Mouse (Mus musculus): ENCODE results near the gene Banp. TPM values are rescaled to one million over a fixed set of nuclear protein-coding genes. Genes with fewer than 3 reads are reported as not detected.
A peak's percentile ranks its signal among the peaks of the same experiment; 100 is the strongest.

The Banp gene
- polyA plus RNA-seq, 1 experiment from 2014 or later: 37.8 TPM

DNA sequence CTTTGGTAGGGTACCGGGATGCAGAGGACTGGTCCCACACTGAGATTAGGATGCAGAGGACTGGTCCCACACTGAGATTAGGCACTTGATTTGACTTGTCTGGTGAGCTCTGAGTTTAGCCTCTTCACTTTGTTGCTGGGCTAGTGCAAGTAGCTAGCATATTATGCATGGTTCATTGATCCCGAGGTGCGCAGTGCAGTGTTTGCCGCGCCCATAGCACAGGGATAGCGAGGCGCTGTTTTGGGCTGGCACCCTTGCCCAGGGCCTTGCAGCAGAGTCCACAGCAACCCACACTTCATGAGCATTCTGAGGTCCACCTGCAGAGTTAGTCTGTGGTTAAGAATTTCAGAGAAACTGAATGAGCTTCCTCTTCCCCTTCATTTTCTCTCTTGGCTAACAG lies 3.2 kb downstream of the Banp start:
- peak overlapping the region; percentile 97 for H3K4me2 ChIP-seq (replicated peaks)
- WGBS: 87% methylated on average over 7 of the region's 7 CpGs
- peak overlapping the region; percentile 26; the same call in 1 of the 2 replicates for H3K9ac ChIP-seq
- H3K36me3 ChIP-seq (replicated peaks; ENCODE audit: control insufficient read depth, insufficient read depth): peaks cover 14% of the 10 kb centered on the region
- no peak for ATAC-seq (ENCODE audit: low FRiP score)
- no peaks in the 10 kb centered on the region for H3K27me3 ChIP-seq (ENCODE audit: control insufficient read depth, insufficient read depth, low read length)
- no peaks in the 10 kb centered on the region for H3K9me3 ChIP-seq (ENCODE audit: control insufficient read depth, low read length)
- H3K4me1 ChIP-seq (replicated peaks; ENCODE audit: control insufficient read depth, insufficient read depth, low read length): peaks cover 24% of the 10 kb centered on the region
- no peak overlapping the region for H3K27ac ChIP-seq
- no peak for DNase-seq (ENCODE audit: low spot score)
- no peak overlapping the region for H3K4me3 ChIP-seq (replicated peaks; ENCODE audit: low read length)

DNA sequence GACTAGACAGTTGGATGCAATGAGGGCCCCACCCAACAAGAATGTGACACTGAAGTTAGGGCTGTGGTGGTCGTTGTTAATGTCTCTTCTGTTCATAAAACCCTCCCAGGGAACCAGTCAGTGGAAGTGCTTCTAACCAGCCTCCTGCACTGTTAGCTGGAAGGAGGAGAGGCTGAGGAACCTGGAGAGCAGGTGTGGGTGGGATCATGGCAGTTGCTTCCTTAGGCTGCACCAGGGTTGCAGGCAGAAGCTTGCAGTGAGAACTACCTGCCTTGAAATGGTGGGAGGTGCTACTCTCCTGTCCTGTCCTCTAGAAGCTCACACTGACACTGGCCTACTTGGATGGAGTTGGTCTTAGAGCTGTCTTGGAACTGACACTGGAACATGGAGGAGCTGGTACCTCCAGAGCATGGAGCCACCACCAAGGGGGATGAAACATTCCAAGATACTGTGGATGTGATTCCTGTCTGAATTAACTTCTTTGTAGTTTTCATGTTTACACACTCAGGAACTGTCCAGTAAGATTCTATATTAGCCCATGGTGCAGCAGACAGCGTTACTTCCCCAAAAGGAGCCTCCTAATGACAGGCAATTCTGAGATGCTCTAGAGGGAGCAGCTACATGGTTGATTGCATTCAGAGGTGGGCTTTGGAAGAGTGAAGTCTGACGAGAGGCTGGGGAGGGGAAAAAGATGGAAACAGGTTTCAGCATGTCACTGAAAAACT lies 4.4 kb downstream of the Banp start:
- Histone ChIP-seq H3K4me1 (replicated peaks; ENCODE audit: control insufficient read depth, insufficient read depth, low read length) (peaks cover 15% of the 10 kb centered on the region), H3K4me3 (replicated peaks; ENCODE audit: low read length) (no peak overlapping the region), H3K9ac (no peak overlapping the region), H3K27me3 (ENCODE audit: control insufficient read depth, insufficient read depth, low read length) (no peaks in the 10 kb centered on the region), H3K36me3 (replicated peaks; ENCODE audit: control insufficient read depth, insufficient read depth) (peaks cover 14% of the 10 kb centered on the region), H3K27ac (no peak overlapping the region), H3K9me3 (ENCODE audit: control insufficient read depth, low read length) (no peaks in the 10 kb centered on the region), H3K4me2 (replicated peaks) (no peak overlapping the region)
- 67% methylated on average over 3 of the region's 3 CpGs for WGBS
- ATAC-seq (ENCODE audit: low FRiP score): no peak
- DNase-seq (ENCODE audit: low spot score): no peak

DNA sequence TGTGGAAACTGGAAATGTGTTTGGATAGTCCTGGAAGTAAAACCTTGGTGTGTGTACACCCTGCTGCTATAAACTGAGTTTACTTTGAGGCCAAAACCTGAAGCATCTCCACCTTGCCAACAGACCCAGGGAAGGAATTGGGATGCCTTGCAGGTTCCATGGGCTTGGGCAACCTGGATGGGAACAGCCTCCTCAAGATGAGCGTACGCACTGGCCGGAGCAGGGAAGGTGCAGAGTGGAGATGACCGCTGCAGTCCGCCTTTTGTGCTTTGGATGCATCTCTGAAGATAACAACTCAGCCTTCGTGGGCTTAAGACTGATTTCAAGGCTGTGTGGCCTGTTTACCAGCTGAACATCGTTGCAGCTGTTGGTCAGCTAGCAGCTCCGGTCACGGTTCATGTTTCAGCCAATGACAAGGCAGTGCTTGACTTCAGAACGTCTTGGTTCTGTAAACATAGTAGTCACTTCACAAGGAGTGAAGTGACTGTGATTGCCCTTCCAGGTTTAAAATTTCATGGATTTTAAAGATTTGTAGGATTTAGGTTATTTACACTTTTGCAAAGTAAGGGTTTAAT lies 5.5 kb downstream of the Banp start:
- DNase-seq (ENCODE audit: low spot score) (no peak), ATAC-seq (ENCODE audit: low FRiP score) (no peak)
- 85% methylated on average over 10 of the region's 10 CpGs for WGBS
- no peaks in the 10 kb centered on the region for H3K27me3 ChIP-seq (ENCODE audit: control insufficient read depth, insufficient read depth, low read length)
- H3K4me2 ChIP-seq (replicated peaks): no peak overlapping the region
- no peaks in the 10 kb centered on the region for H3K9me3 ChIP-seq (ENCODE audit: control insufficient read depth, low read length)
- H3K36me3 ChIP-seq (replicated peaks; ENCODE audit: control insufficient read depth, insufficient read depth): peaks cover 14% of the 10 kb centered on the region
- no peak overlapping the region for H3K9ac ChIP-seq
- peaks cover 15% of the 10 kb centered on the region for H3K4me1 ChIP-seq (replicated peaks; ENCODE audit: control insufficient read depth, insufficient read depth, low read length)
- H3K27ac ChIP-seq: no peak overlapping the region
- H3K4me3 ChIP-seq (replicated peaks; ENCODE audit: low read length): no peak overlapping the region

DNA sequence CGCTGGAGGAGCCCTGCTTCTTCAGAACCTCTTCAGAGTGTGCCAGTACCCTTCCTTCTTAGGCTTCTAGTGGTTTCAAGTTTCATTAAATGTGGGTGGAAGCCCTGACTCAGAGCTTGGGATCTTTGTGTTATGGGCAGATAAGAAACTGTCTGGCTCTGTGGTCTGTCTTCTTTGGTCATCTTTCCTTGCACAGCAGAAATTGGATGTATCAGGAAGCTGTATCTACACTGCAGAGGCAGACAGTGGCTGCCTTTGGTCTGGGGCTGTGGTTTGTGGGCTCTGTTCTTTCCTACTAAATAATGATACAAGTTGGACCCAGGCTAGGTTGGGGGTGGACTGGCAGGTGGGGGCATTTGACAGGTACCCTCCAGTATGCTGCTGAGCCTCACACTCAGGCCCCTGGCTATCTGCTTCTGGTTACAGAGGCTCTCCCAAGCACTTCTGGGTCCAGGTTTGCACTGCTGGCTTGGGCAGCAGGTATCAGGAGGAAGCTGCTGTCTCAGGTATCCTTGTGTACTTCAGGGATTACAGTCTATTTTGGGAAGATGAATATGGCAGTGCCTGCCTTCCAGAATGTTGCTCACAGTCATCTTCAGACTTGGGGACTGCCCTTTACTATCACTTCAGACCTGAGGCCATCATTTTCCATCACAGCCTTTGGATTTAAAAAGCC lies 6.4 kb downstream of the Banp start:
- Histone ChIP-seq H3K27me3 (ENCODE audit: control insufficient read depth, insufficient read depth, low read length) (no peaks in the 10 kb centered on the region), H3K4me3 (replicated peaks; ENCODE audit: low read length) (no peak overlapping the region), H3K9me3 (ENCODE audit: control insufficient read depth, low read length) (no peaks in the 10 kb centered on the region), H3K9ac (no peak overlapping the region), H3K4me1 (replicated peaks; ENCODE audit: control insufficient read depth, insufficient read depth, low read length) (peaks cover 15% of the 10 kb centered on the region), H3K27ac (no peak overlapping the region), H3K36me3 (replicated peaks; ENCODE audit: control insufficient read depth, insufficient read depth) (peaks cover 14% of the 10 kb centered on the region), H3K4me2 (replicated peaks) (no peak overlapping the region)
- DNase-seq (ENCODE audit: low spot score): no peak
- WGBS: 88% methylated on average over 1 of the region's 1 CpGs
- ATAC-seq (ENCODE audit: low FRiP score): no peak

DNA sequence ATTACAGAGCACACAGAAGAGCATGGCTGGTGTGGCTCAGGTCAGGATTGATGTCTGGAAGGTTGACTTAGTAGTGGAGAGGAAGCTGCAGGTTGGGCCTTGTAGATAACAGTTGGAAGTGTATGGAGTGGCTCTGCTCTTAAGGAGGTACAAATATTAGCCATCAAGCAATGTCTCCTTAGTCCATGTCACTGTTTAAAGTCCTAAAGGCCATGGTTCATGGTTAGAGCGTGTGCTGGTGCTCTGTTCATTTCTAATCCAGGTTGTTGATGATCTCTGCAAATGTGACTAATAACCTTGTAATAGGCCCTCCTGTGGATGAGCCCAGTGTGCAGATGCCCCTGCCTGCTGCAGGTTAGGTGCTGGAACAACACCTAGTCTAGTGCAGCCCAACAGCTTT lies 8.8 kb downstream of the Banp start:
- Histone ChIP-seq H3K4me3 (replicated peaks; ENCODE audit: low read length) (no peak overlapping the region), H3K4me1 (replicated peaks; ENCODE audit: control insufficient read depth, insufficient read depth, low read length) (no peaks in the 10 kb centered on the region), H3K4me2 (replicated peaks) (no peak overlapping the region), H3K27me3 (ENCODE audit: control insufficient read depth, insufficient read depth, low read length) (no peaks in the 10 kb centered on the region), H3K36me3 (replicated peaks; ENCODE audit: control insufficient read depth, insufficient read depth) (peaks cover 14% of the 10 kb centered on the region), H3K9ac (no peak overlapping the region), H3K27ac (no peak overlapping the region), H3K9me3 (ENCODE audit: control insufficient read depth, low read length) (no peaks in the 10 kb centered on the region)
- WGBS: 85% methylated on average over 1 of the region's 1 CpGs
- no peak for ATAC-seq (ENCODE audit: low FRiP score)
- DNase-seq (ENCODE audit: low spot score): no peak

DNA sequence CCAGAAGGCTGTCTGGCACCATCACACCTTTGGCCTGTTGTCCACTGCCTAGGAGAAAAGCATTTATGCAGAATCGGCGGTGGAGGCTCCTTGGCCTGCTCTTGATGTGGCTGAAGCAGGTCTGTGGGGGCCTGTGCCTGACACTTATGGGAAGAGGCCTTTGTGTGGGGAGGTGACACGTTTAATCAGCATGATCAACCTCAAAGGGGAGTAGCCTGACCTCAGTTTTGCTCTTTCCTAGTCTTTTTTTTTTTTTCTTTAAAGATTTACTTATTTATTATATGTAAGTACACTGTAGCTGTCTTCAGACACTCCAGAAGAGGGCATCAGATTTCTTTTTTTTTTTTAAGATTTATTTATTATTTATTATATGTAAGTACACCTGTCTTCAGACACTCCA lies 13.3 kb downstream of the Banp start:
- Histone ChIP-seq H3K27me3 (ENCODE audit: control insufficient read depth, insufficient read depth, low read length) (no peaks in the 10 kb centered on the region), H3K9me3 (ENCODE audit: control insufficient read depth, low read length) (no peaks in the 10 kb centered on the region), H3K4me3 (replicated peaks; ENCODE audit: low read length) (no peak overlapping the region), H3K4me2 (replicated peaks) (no peak overlapping the region), H3K27ac (no peak overlapping the region), H3K4me1 (replicated peaks; ENCODE audit: control insufficient read depth, insufficient read depth, low read length) (peaks cover 23% of the 10 kb centered on the region), H3K9ac (no peak overlapping the region), H3K36me3 (replicated peaks; ENCODE audit: control insufficient read depth, insufficient read depth) (no peaks in the 10 kb centered on the region)
- DNase-seq (ENCODE audit: low spot score): no peak
- WGBS: 83% methylated on average over 3 of the region's 3 CpGs
- ATAC-seq (ENCODE audit: low FRiP score): no peak

DNA sequence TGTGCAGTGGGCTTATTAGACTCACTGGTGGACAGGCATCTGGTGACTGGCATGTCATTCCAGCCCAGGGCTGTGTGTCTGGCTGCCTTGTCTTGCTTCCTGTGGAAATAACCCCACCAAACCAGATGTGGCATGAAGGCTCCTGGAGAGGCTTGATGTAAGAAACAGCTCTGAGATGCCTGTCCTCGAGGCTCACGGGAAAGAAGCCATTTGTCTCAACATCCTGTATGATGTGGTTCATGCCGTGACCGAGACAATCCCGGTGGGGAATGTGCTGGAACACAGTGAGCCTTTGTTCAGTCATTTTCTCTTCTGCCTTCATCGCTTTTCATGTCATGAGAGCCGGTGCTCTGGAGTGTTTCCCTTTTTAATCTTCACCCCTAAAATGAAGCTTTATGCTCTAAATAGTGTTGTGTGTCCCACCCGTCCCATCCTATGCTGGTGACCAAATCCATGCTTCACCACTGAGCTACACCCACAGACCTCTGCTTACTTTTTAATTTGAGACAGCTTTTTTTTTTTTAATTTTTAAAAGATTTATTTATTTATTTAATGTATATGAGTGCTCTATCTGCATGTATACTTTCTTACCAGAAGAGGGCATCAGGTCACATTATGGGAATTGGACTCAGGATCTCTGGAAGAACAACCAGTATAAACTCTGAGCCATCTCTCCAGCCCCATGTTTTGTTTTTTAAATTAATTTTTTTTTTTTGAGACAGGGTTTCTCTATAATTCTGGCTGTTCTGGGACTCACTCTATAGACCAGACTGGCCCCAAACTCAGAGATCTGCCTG lies 15.4 kb downstream of the Banp start:
- Histone ChIP-seq H3K9me3 (ENCODE audit: control insufficient read depth, low read length) (no peaks in the 10 kb centered on the region), H3K27ac (no peak overlapping the region), H3K36me3 (replicated peaks; ENCODE audit: control insufficient read depth, insufficient read depth) (no peaks in the 10 kb centered on the region), H3K4me3 (replicated peaks; ENCODE audit: low read length) (no peak overlapping the region), H3K4me2 (replicated peaks) (no peak overlapping the region), H3K27me3 (ENCODE audit: control insufficient read depth, insufficient read depth, low read length) (no peaks in the 10 kb centered on the region), H3K4me1 (replicated peaks; ENCODE audit: control insufficient read depth, insufficient read depth, low read length) (peaks cover 31% of the 10 kb centered on the region), H3K9ac (no peak overlapping the region)
- DNase-seq (ENCODE audit: low spot score) (no peak), ATAC-seq (ENCODE audit: low FRiP score) (no peak)
- WGBS: 59% methylated on average over 8 of the region's 8 CpGs

DNA sequence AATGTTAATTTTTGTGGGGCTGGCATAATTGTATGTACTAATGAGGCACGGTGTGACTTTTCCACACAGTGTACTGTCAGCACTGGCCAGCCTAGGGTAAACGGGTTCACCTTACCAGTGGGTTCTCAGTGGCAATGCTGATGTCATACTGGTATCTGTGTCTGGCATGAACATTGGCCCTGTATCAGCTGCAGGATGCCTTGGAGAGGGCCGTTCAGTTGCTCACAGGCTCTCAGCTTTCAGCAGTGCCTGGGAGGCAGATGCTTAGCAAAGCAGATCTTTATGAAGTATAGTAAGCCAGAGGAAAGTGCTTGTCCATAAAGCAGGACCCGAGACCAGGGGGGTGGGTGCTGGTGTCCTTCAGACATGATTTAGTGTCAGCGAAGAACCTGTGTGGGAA lies 16.6 kb downstream of the Banp start:
- Histone ChIP-seq H3K4me2 (replicated peaks) (no peak overlapping the region), H3K27ac (no peak overlapping the region), H3K27me3 (ENCODE audit: control insufficient read depth, insufficient read depth, low read length) (no peaks in the 10 kb centered on the region), H3K36me3 (replicated peaks; ENCODE audit: control insufficient read depth, insufficient read depth) (no peaks in the 10 kb centered on the region), H3K9me3 (ENCODE audit: control insufficient read depth, low read length) (no peaks in the 10 kb centered on the region), H3K9ac (no peak overlapping the region), H3K4me1 (replicated peaks; ENCODE audit: control insufficient read depth, insufficient read depth, low read length) (peaks cover 34% of the 10 kb centered on the region), H3K4me3 (replicated peaks; ENCODE audit: low read length) (no peak overlapping the region)
- DNase-seq (ENCODE audit: low spot score) (no peak), ATAC-seq (ENCODE audit: low FRiP score) (no peak)
- 64% methylated on average over 5 of the region's 5 CpGs for WGBS

All from hindbrain, embryonic 14.5 days (tissue).